Mouse (Mus musculus): ENCODE data around the gene Ror2.
A peak's percentile ranks its signal among the peaks of the same experiment; 100 is the strongest.

Ror2 gene

DNA sequence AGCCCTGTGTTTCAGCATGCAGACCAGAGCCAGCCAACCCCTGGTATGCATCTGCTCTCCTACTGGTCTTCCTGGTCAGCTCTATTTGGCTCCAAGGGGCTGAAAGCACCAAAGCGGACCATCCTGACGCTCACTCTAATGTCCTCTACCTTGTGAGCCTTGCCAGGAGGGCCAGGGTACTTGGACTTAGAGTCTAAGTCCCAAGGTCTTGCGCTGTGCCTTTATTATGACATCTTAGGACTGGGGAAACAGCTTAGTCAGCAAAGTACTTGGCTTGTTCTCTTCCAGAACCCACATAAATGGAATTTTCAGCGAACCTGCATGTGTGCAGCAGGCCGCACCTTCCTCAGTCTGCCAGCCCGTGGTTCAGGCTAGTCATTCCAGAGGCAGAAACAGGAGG, 93.6 kb downstream of the Ror2 start:
- DNase-seq (ENCODE audit: low spot score in 2 of 2), result no peak

- no peak for DNase-seq (ENCODE audit: low spot score in 2 of 2)
These were observed 94.3 kb downstream of the Ror2 start for GRCm38 (mm10) chr13:53191657-53192056.

DNA sequence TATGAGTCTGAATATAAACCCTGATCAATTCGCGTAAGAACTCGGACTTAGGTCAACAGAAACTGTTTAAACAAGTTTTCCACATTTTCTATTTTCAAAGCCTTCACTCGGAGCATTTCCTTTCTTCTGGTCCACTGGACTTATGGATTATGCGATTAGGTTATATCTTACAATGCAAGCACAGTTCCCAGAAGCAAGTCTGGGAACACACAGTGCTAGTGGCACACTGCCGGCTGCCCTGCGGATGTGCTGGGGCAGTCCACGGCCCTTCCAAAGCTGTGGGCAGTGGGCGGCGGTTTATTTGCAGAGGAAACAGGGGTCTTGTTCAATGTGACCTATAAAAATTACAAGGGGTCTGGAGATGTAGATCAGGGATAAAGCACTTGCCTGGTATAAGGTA, 97.0 kb downstream of the Ror2 start:
- DNase-seq (ENCODE audit: low spot score in 2 of 2), result no peak

GRCm38 (mm10) chr13:53184858-53185257, 101.1 kb downstream of the Ror2 start:
- no peak for DNase-seq (ENCODE audit: low spot score in 2 of 2)

- DNase-seq (ENCODE audit: low spot score in 2 of 2), result no peak
These were observed 101.8 kb downstream of the Ror2 start for GRCm38 (mm10) chr13:53184149-53184548.

DNA sequence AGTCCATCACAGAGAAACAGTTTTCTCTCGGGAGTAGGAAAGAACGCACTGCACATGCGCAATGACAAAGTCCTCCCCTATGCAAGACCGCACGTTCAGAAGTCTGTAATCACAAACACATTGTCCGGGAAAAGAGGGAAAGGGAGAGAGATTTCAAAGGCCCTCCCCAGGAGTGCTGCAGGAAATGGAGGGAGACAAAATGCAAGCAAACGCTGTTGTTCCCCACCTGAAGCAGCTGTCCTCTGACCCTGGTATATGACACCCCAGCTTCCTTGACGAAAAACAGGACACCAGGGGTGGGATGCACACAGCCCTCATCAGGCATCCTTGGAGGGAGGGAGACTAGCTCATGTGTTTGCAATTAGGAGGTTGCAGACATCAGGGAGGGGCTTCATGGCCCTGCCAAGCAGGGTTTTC, 102.8 kb downstream of the Ror2 start:
- no peak for DNase-seq (ENCODE audit: low spot score in 2 of 2)

- peak in 1 of 2 experiments; percentile 9 for DNase-seq (ENCODE audit: low spot score in 2 of 2)
These were observed 107.3 kb downstream of the Ror2 start for GRCm38 (mm10) chr13:53178594-53178993.

DNA sequence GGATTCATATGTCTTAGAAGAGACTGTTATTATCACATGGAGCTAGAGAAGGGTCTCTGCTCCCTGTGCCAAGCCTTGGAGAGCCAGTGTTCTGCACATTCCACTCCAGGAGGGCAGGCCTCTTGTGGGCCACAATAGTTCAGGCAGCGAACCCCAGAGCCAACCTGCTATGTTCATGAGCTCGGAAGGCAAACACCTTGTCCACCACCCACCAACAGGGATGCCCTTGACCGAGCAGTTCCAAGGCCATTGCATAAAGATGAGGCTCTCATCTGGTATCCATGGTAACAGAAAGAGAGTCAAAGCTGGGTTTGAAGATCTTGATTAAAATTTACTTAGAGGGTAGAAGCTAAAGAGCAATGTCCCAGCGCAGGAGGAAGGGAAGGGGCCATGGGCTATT, 107.8 kb downstream of the Ror2 start:
- DNase-seq (ENCODE audit: low spot score in 2 of 2), result no peak

- no peak for DNase-seq (ENCODE audit: low spot score in 2 of 2)
These were observed 108.6 kb downstream of the Ror2 start for GRCm38 (mm10) chr13:53177424-53177718.

- no peak for DNase-seq (ENCODE audit: low spot score in 2 of 2)
These were observed 109.1 kb downstream of the Ror2 start for GRCm38 (mm10) chr13:53176695-53177423.

DNA sequence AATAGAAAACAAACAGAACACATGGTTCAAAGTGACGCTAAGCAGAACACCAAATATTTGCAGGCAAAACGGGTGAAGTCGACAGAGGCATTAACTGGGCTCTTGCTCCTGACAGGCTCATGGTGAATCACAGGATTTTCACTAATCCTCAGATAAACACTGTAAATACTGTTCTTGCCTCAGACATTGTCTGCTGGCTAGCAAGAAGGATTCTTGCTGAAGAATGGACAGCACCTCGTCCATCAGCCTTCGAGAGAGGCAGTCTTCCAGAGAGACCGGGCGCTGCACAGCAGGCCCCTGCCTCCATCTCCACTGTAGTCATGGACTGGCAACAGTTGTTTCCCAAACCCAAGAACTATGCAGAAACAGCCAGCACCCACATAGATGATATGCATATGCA, 110.9 kb downstream of the Ror2 start:
- no peak for DNase-seq (ENCODE audit: low spot score in 2 of 2)

GRCm38 (mm10) chr13:53163671-53164070, 122.3 kb downstream of the Ror2 start:
- no peak for DNase-seq (ENCODE audit: low spot score in 2 of 2)

GRCm38 (mm10) chr13:53163060-53163459, 122.9 kb downstream of the Ror2 start:
- DNase-seq (ENCODE audit: low spot score in 2 of 2), result no peak

GRCm38 (mm10) chr13:53159501-53159900, 126.4 kb downstream of the Ror2 start:
- no peak for DNase-seq (ENCODE audit: low spot score in 2 of 2)

- DNase-seq (ENCODE audit: low spot score in 2 of 2), result no peak
These were observed 127.4 kb downstream of the Ror2 start for GRCm38 (mm10) chr13:53158405-53159005.

GRCm38 (mm10) chr13:53156911-53157310, 129.0 kb downstream of the Ror2 start:
- DNase-seq (ENCODE audit: low spot score in 2 of 2), result no peak

- no peak for DNase-seq (ENCODE audit: low spot score in 2 of 2)
These were observed 129.6 kb downstream of the Ror2 start for GRCm38 (mm10) chr13:53156282-53156681.

- DNase-seq (ENCODE audit: low spot score in 2 of 2), result no peak
These were observed 140.4 kb downstream of the Ror2 start for GRCm38 (mm10) chr13:53145511-53145910.

GRCm38 (mm10) chr13:53143076-53143475, 142.8 kb downstream of the Ror2 start:
- DNase-seq (ENCODE audit: low spot score in 2 of 2), result no peak

GRCm38 (mm10) chr13:53142268-53142667, 143.7 kb downstream of the Ror2 start:
- no peak for DNase-seq (ENCODE audit: low spot score in 2 of 2)

GRCm38 (mm10) chr13:53140298-53140697, 145.6 kb downstream of the Ror2 start:
- DNase-seq (ENCODE audit: low spot score in 2 of 2), result no peak

- no peak for DNase-seq (ENCODE audit: low spot score in 2 of 2)
These were observed 155.4 kb downstream of the Ror2 start for GRCm38 (mm10) chr13:53130567-53130966.

DNA sequence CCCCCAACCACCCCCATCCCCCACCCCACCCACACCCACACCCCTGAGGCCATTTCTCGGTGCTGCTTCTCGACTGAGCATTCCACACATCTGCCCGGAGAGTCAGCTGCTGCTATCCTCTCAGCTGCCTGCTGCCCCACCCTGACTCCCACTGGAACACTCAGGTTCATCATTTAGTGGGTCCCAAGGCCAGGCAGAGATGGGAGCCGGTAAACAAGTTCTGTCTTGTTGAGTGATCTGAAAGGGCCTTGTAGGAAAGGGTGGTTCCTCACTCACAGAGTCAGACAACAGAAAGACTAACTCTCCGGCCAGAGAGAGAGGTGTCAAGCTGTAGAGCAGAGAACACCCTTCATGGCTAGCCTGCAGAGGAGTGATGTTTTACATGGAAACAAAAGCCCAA, 155.9 kb downstream of the Ror2 start:
- no peak for DNase-seq (ENCODE audit: low spot score in 2 of 2)

GRCm38 (mm10) chr13:53125627-53126026, 160.3 kb downstream of the Ror2 start:
- DNase-seq (ENCODE audit: low spot score in 2 of 2), result no peak
